7 mouse cellular contexts compared by ENCODE assay signal in the genomic region with DNA sequence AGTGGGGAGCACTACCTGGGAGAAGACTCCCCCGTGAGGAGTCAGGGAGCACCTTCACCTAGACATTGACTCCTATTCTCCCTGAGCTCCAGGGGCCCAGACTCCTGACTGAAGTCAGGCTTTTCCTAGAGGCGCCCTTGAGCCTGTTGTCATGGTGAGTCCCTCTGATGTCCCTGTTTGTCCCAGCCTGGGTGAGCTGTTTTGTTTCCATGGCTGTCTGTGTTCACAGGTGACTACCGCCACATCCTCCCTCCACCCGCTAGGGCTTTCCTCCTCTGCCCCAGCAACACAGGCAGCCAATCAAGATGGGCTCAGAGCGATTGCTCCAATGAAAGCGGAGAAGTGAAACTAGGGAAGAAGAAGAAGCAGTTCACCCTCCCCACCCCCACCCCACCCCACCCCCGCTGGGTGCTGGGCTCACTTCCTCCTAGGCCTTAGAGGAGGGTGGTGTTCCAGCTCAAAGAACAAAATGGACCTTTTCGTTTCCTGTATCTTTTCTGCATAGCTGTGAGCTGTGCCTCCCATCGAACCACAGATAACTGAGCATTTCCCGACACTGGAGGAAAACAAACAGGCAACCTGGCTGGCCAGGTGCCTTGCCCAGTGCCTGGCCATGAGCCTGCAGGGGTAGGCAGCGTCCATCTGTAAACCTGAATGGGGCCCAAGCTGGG. TPM values are rescaled to one million over a fixed set of nuclear protein-coding genes. Genes with fewer than 3 reads are reported as not detected.
DNase-seq lines count a peak whose midpoint lies in the region; ATAC-seq and TF ChIP-seq lines count a peak whose summit lies in the region.

No protein-coding gene starts in this region.

- H3K4me2 ChIP-seq in intestine, postnatal 0 days (replicated peaks; ENCODE audit: low read depth) = peak overlapping the region; percentile 81

- no peaks in the 10 kb centered on the region for H3K4me1 ChIP-seq in intestine, postnatal 0 days (replicated peaks; ENCODE audit: control insufficient read depth, insufficient read depth, low read length)
- peaks cover 16% of the 10 kb centered on the region for H3K4me1 ChIP-seq in small intestine, adult 2 months (ENCODE audit: control insufficient read depth, insufficient read depth, insufficient read length, low read length)

- H3K36me3 ChIP-seq in intestine, postnatal 0 days (ENCODE audit: control insufficient read depth, insufficient read depth) = peaks cover 38% of the 10 kb centered on the region
- H3K36me3 ChIP-seq in small intestine, adult 2 months (ENCODE audit: control insufficient read depth, insufficient read depth, low read length) = peaks cover 52% of the 10 kb centered on the region

- peak; percentile 69; the same call in 1 of the 2 replicates for TF ChIP-seq POLR2A in small intestine, adult 2 months (IDR thresholded peaks at IDR 0.05; ENCODE audit: low read depth, low read length)

- 22% methylated on average over 11 of the region's 11 CpGs for WGBS in intestine, postnatal 0 days
- 12% methylated on average over 11 of the region's 11 CpGs for whole genome bisulfite sequencing in small intestine, adult 2 months

- TF ChIP-seq CTCF in intestine, postnatal 0 days (IDR thresholded peaks at IDR 0.05; ENCODE audit: low read depth) = peak; percentile 44
- no peak for TF ChIP-seq CTCF in small intestine, adult 2 months (IDR thresholded peaks at IDR 0.05; ENCODE audit: extremely low read depth, insufficient read length, insufficient replicate concordance, low read depth, low read length)

- H3K9me3 ChIP-seq in intestine, postnatal 0 days (ENCODE audit: control insufficient read depth) = no peaks in the 10 kb centered on the region

- peak; percentile 96 for DNase-seq in T-cell, adult 2 months (ENCODE audit: low spot score)
- DNase-seq in c-Kit-positive CD71-positive TER-119-positive erythroid progenitor cells, embryonic 14.5 days (ENCODE audit: low spot score) = peak; percentile 63
- DNase-seq in heart, adult 11 months = peak; percentile 99
- DNase-seq in left cerebral cortex, postnatal 36 days (ENCODE audit: low spot score in 2 of 2) = peak; percentile 67 to 72

- ATAC-seq in intestine, postnatal 0 days = peak; percentile 82
- ATAC-seq in megakaryocyte-erythroid progenitor cell, adult 5-6 weeks (replicated peaks; ENCODE audit: low FRiP score, low TSS enrichment, poor library complexity, severe bottlenecking) = peak; percentile 49

- no peaks in the 10 kb centered on the region for H3K27me3 ChIP-seq in intestine, postnatal 0 days (replicated peaks; ENCODE audit: control insufficient read depth, insufficient read depth, low read length)
- no peaks in the 10 kb centered on the region for H3K27me3 ChIP-seq in small intestine, adult 2 months (ENCODE audit: control insufficient read depth, insufficient read depth, low read length)

- H3K27ac ChIP-seq in intestine, postnatal 0 days (ENCODE audit: low read depth, low read length) = peak overlapping the region; percentile 77
- peak overlapping the region; percentile 92 for H3K27ac ChIP-seq in small intestine, adult 2 months (ENCODE audit: insufficient read depth, low read depth, low read length)

- no peak overlapping the region for H3K9ac ChIP-seq in intestine, postnatal 0 days (ENCODE audit: low read depth, low read length)

- intact Hi-C loops in left cerebral cortex, postnatal 36 days (cut with DNase I) = no loop called here

- peak overlapping the region; percentile 67 for H3K4me3 ChIP-seq in intestine, postnatal 0 days (ENCODE audit: low read depth, low read length)
- peak overlapping the region; percentile 72 for H3K4me3 ChIP-seq in small intestine, adult 2 months (ENCODE audit: low read depth, low read length)

RNA-seq across cellular contexts. Expression of a gene that starts 2.6 kb away (rescaled TPM):
- 266 and 281 TPM in 2 replicates for polyA plus RNA-seq in intestine, postnatal 0 days (2015; fragmentation: Nextera tagmentation; extraction: Ambion mirVana)
- 10 to 100 TPM; 76.5 to 90.0 TPM for total RNA-seq in left cerebral cortex, postnatal 36 days (2021)
- total RNA-seq in megakaryocyte-erythroid progenitor cell, adult 5-6 weeks (2014; fragmentation: Nextera tagmentation) = 705 and 713 TPM in 2 replicates
- total RNA-seq in megakaryocyte-erythroid progenitor cell, adult 5-6 weeks (2017) = 103 and 164 TPM in 2 replicates
- 597 and 876 TPM in 2 replicates for polyA plus RNA-seq in small intestine, adult 2 months (2012; rRNA removed)

RNA-seq across cellular contexts. Expression of a gene that starts 19.0 kb away (rescaled TPM):
- polyA plus RNA-seq in intestine, postnatal 0 days (2015; fragmentation: Nextera tagmentation; extraction: Ambion mirVana) = 0.09 and 0.17 TPM in 2 replicates
- total RNA-seq in left cerebral cortex, postnatal 36 days (2021) = under 1 TPM; 0.39 to 0.45 TPM
- total RNA-seq in megakaryocyte-erythroid progenitor cell, adult 5-6 weeks (2014; fragmentation: Nextera tagmentation) = not detected in 2 replicates
- 0.05 and 1.8 TPM in 2 replicates for total RNA-seq in megakaryocyte-erythroid progenitor cell, adult 5-6 weeks (2017)
- 0.29 and 0.49 TPM in 2 replicates for polyA plus RNA-seq in small intestine, adult 2 months (2012; rRNA removed)

RNA-seq across cellular contexts. Expression of a gene that starts 22.9 kb away (rescaled TPM):
- polyA plus RNA-seq in intestine, postnatal 0 days (2015; fragmentation: Nextera tagmentation; extraction: Ambion mirVana) = not detected in 2 replicates
- total RNA-seq in left cerebral cortex, postnatal 36 days (2021) = 1 to 10 TPM; 2.3 to 2.8 TPM
- total RNA-seq in megakaryocyte-erythroid progenitor cell, adult 5-6 weeks (2014; fragmentation: Nextera tagmentation) = not detected in 2 replicates
- not detected in 2 replicates for total RNA-seq in megakaryocyte-erythroid progenitor cell, adult 5-6 weeks (2017)
- 0.11 and 0.23 TPM in 2 replicates for polyA plus RNA-seq in small intestine, adult 2 months (2012; rRNA removed)

RNA-seq across cellular contexts. Expression of a gene that starts 41.2 kb away (rescaled TPM):
- 52.4 and 54.1 TPM in 2 replicates for polyA plus RNA-seq in intestine, postnatal 0 days (2015; fragmentation: Nextera tagmentation; extraction: Ambion mirVana)
- 10 to 100 TPM in 1 of 2 experiments, 1 to 10 TPM in 1; 8.5 to 10.8 TPM for total RNA-seq in left cerebral cortex, postnatal 36 days (2021)
- total RNA-seq in megakaryocyte-erythroid progenitor cell, adult 5-6 weeks (2014; fragmentation: Nextera tagmentation) = 14.2 and 20.1 TPM in 2 replicates
- 8.2 and 9.0 TPM in 2 replicates for total RNA-seq in megakaryocyte-erythroid progenitor cell, adult 5-6 weeks (2017)
- 9.4 and 14.8 TPM in 2 replicates for polyA plus RNA-seq in small intestine, adult 2 months (2012; rRNA removed)

Comparison
In these comparisons a context has a peak if more than half of its experiments do, and no peak if none do; other contexts are left out.
1. Peak in every context shown above with its lines: DNase-seq, ATAC-seq, H3K4me3 ChIP-seq and H3K27ac ChIP-seq.